Mouse (Mus musculus) monocyte, adult 2 months (primary cell): ENCODE measurements at regions not wholly inside any gene's neighbourhood (a gene's known extent, or its start where the extent isn't known, plus 50 kb on each side); places are given as distances from the start of the nearest gene placed in this dataset.

Source experiments
- DNase-seq, 2 experiments: peaks; one replicate each; pipeline ENCODE4 v3.0.0; 2022; ENCODE audit warnings: low spot score in 2 of 2, low read depth in 1 of 2

GRCm38 (mm10) chr17:88255744-88256598, 184.5 kb upstream of the Foxn2 start:
- peak in 1 of 2 experiments; percentile 50 for DNase-seq

GRCm38 (mm10) chr17:88256599-88257544, 183.6 kb upstream of the Foxn2 start:
- peak in 1 of 2 experiments; percentile 16 for DNase-seq

- no peak for DNase-seq
Observed at GRCm38 (mm10) chr17:88258361-88258796, 182.1 kb upstream of the Foxn2 start.

- no peak for DNase-seq
Observed at GRCm38 (mm10) chr17:88260176-88260575, 180.3 kb upstream of the Foxn2 start.

- no peak for DNase-seq
Observed at GRCm38 (mm10) chr17:88260826-88261225, 179.7 kb upstream of the Foxn2 start.

GRCm38 (mm10) chr17:88261556-88261955, 179.0 kb upstream of the Foxn2 start:
- no peak for DNase-seq

GRCm38 (mm10) chr17:88262326-88263187, 178.0 kb upstream of the Foxn2 start:
- no peak for DNase-seq

- DNase-seq, result no peak
Observed at GRCm38 (mm10) chr17:88265291-88265690, 175.2 kb upstream of the Foxn2 start.

- DNase-seq, result no peak
Observed at GRCm38 (mm10) chr17:88268216-88268615, 172.3 kb upstream of the Foxn2 start.

- DNase-seq, result no peak
Observed at GRCm38 (mm10) chr17:88268802-88269201, 171.7 kb upstream of the Foxn2 start.

GRCm38 (mm10) chr17:88270896-88271295, 169.6 kb upstream of the Foxn2 start:
- DNase-seq, result no peak

- no peak for DNase-seq
Observed at GRCm38 (mm10) chr17:88272161-88272560, 168.3 kb upstream of the Foxn2 start.

- no peak for DNase-seq
Observed at GRCm38 (mm10) chr17:88273520-88273919, 167.0 kb upstream of the Foxn2 start.

GRCm38 (mm10) chr17:88274003-88274698, 166.4 kb upstream of the Foxn2 start:
- DNase-seq, result no peak

- no peak for DNase-seq
Observed at GRCm38 (mm10) chr17:88274720-88275433, 165.6 kb upstream of the Foxn2 start.

GRCm38 (mm10) chr17:88279656-88280055, 160.9 kb upstream of the Foxn2 start:
- no peak for DNase-seq

- no peak for DNase-seq
Observed at GRCm38 (mm10) chr17:88282711-88283110, 157.8 kb upstream of the Foxn2 start.

GRCm38 (mm10) chr17:88284477-88284876, 156.0 kb upstream of the Foxn2 start:
- no peak for DNase-seq

GRCm38 (mm10) chr17:88287861-88288260, 152.7 kb upstream of the Foxn2 start:
- DNase-seq, result no peak

- no peak for DNase-seq
Observed at GRCm38 (mm10) chr17:88297520-88297919, 143.0 kb upstream of the Foxn2 start.
